Mouse (Mus musculus) heart, embryonic 16.5 days (tissue): ENCODE measurements at regions not wholly inside any gene's neighbourhood (a gene's known extent, or its start where the extent isn't known, plus 50 kb on each side); places are given as distances from the start of the nearest gene placed in this dataset.
A peak's percentile ranks its signal among the peaks of the same experiment; 100 is the strongest.

ENCODE experiments used
- ATAC-seq: fragments of 200-750 bp; cut with Nextera tagmentation; replicated peaks from 2 replicates; pipeline ENCODE4 v1.8.0; 2017; ENCODE audit warnings: moderate number of reproducible peaks; ENCODE audit not compliant: insufficient read depth, low FRiP score; ENCODE audit errors: extremely low read depth
- H3K27ac ChIP-seq: fragments of 300-500 bp; sonication (generic); 2 replicates; pipeline ENCODE4 v1.5.1; 2014; ENCODE audit warnings: mild to moderate bottlenecking, low read length, control low read depth, moderate library complexity
- H3K27me3 ChIP-seq: fragments of 300-500 bp; sonication (generic); 2 replicates; pipeline ENCODE4 v1.6.1; 2014; ENCODE audit warnings: low read length, mixed read lengths; ENCODE audit not compliant: control insufficient read depth, insufficient read depth
- H3K36me3 ChIP-seq: fragments of 300-500 bp; sonication (generic); 2 replicates; pipeline ENCODE4 v1.6.1; 2014; ENCODE audit not compliant: control insufficient read depth, insufficient read depth
- H3K4me1 ChIP-seq: fragments of 300-500 bp; sonication (generic); 2 replicates; pipeline ENCODE4 v1.6.1; 2014; ENCODE audit warnings: low read length, mixed read lengths; ENCODE audit not compliant: control insufficient read depth, insufficient read depth
- H3K4me2 ChIP-seq: fragments of 300-500 bp; sonication (generic); 2 replicates; pipeline ENCODE4 v1.6.1; 2014; ENCODE audit warnings: low read depth, mild to moderate bottlenecking, control low read depth, low read length
- H3K4me3 ChIP-seq: fragments of 300-500 bp; sonication (generic); 2 replicates; pipeline ENCODE4 v1.5.1; 2014; ENCODE audit warnings: mild to moderate bottlenecking, control low read depth, low read length
- H3K9ac ChIP-seq: fragments of 300-500 bp; sonication (generic); 2 replicates; pipeline ENCODE4 v1.6.1; 2014; ENCODE audit warnings: low read length, control low read depth
- H3K9me3 ChIP-seq: fragments of 300-500 bp; sonication (generic); replicated peaks from 2 replicates; pipeline ENCODE4 v1.6.1; 2016; ENCODE audit warnings: low read length; ENCODE audit not compliant: control insufficient read depth
- WGBS: fragments of 180-500 bp; shearing (Covaris S2); extraction: QIAGEN DNeasy Blood & Tissue Kit; methylation state at CpG from one replicate; pipeline ENCODE4 v1.1.7; 2014; 5-methylcytosine and 5-hydroxymethylcytosine counted together

DNA sequence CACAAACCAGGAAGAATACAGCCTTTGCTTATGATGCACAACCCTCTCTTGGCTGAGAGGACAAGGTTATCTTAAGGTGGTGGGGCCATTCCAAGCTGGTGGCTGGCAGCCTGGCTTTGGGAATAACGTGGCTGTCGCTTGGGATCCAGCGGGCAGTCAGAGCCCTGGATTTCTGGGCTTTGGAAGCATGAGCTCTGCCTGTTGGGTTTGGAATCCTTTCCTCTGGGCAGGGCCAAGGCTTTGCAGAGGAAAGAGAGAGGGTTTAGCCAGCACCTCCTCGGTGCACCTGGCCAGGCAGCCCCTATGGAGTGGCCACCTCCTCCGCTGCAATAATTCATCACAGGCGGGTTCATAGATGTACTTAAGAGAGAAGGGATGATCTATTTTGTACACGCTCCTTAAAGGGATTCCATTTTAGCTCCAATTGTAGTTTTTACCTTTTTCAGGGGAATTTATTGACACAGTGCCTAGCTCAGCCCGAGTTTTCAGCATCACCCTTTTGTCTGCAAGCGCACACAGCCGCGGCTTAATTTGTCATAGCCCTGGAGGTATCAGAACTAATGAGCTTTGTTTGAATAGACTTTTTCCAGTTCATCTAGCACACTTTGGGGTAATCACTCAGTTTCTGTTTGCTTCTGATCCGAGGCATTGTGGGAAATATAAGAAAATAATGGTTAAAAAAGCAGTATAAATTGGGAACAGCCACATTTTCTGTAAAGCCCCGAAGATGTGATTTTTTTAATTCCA is 135.5 kb upstream of the Zfp507 start:
- Histone ChIP-seq H3K4me3 (no peak overlapping the region), H3K4me1 (no peaks in the 10 kb centered on the region), H3K27ac (no peak overlapping the region), H3K36me3 (no peaks in the 10 kb centered on the region), H3K4me2 (no peak overlapping the region), H3K27me3 (no peaks in the 10 kb centered on the region), H3K9me3 (no peaks in the 10 kb centered on the region), H3K9ac (no peak overlapping the region)
- ATAC-seq, result no peak
- 77% methylated on average over 13 of the region's 13 CpGs for WGBS

DNA sequence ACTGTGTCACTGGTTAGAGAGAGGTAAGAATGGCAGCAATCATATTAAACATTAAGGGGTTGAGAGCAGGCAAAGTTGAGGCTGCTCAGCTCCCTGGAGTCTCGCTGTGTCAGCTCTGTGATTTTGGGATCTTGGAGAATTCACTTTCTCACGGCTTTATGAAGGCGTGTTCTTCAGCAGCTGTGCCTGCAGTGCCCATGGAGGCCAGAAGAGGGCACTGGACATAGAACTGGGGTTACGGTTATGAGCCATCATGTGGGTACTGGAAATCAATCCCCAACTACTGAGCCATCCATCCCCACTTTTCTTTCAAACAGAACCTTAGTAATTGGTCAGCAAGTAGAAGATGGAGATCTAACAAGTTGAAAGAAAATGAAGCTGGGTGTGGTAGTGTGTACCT is 123.9 kb upstream of the Zfp507 start:
- H3K4me3 ChIP-seq, result no peak overlapping the region
- no peak overlapping the region for H3K9ac ChIP-seq
- WGBS, result 82% methylated on average over 4 of the region's 4 CpGs
- H3K9me3 ChIP-seq, result peaks cover 19% of the 10 kb centered on the region
- H3K27ac ChIP-seq, result no peak overlapping the region
- no peaks in the 10 kb centered on the region for H3K36me3 ChIP-seq
- H3K4me2 ChIP-seq, result no peak overlapping the region
- peaks cover 8% of the 10 kb centered on the region for H3K27me3 ChIP-seq
- no peak for ATAC-seq
- H3K4me1 ChIP-seq, result no peaks in the 10 kb centered on the region

GRCm38 (mm10) chr7:35922582-35922981 is 119.8 kb upstream of the Zfp507 start:
- peak overlapping the region; percentile 33 for H3K4me2 ChIP-seq
- H3K9me3 ChIP-seq, result peaks cover 15% of the 10 kb centered on the region
- H3K4me1 ChIP-seq, result no peaks in the 10 kb centered on the region
- H3K27me3 ChIP-seq, result peaks cover 12% of the 10 kb centered on the region
- no peak overlapping the region for H3K27ac ChIP-seq
- 19% methylated on average over 9 of the region's 9 CpGs for WGBS
- no peaks in the 10 kb centered on the region for H3K36me3 ChIP-seq
- no peak overlapping the region for H3K9ac ChIP-seq
- no peak for ATAC-seq
- H3K4me3 ChIP-seq, result no peak overlapping the region

- Histone ChIP-seq H3K4me2 (no peak overlapping the region), H3K4me3 (no peak overlapping the region), H3K27ac (no peak overlapping the region), H3K9ac (no peak overlapping the region), H3K4me1 (no peaks in the 10 kb centered on the region), H3K36me3 (no peaks in the 10 kb centered on the region), H3K9me3 (peaks cover 8% of the 10 kb centered on the region; the same call in 1 of the 2 replicates), H3K27me3 (peaks cover 12% of the 10 kb centered on the region)
- WGBS, result 43% methylated on average over 9 of the region's 9 CpGs
- no peak for ATAC-seq
These were observed 118.1 kb upstream of the Zfp507 start for GRCm38 (mm10) chr7:35920884-35921283.

- Histone ChIP-seq H3K27me3 (peaks cover 12% of the 10 kb centered on the region), H3K4me1 (no peaks in the 10 kb centered on the region), H3K36me3 (no peaks in the 10 kb centered on the region), H3K9me3 (peaks cover 6% of the 10 kb centered on the region; the same call in 1 of the 2 replicates), H3K4me2 (no peak overlapping the region), H3K4me3 (no peak overlapping the region), H3K27ac (no peak overlapping the region), H3K9ac (no peak overlapping the region)
- ATAC-seq, result no peak
- WGBS, result 52% methylated on average over 11 of the region's 11 CpGs
These were observed 117.4 kb upstream of the Zfp507 start for GRCm38 (mm10) chr7:35920194-35920609.

DNA sequence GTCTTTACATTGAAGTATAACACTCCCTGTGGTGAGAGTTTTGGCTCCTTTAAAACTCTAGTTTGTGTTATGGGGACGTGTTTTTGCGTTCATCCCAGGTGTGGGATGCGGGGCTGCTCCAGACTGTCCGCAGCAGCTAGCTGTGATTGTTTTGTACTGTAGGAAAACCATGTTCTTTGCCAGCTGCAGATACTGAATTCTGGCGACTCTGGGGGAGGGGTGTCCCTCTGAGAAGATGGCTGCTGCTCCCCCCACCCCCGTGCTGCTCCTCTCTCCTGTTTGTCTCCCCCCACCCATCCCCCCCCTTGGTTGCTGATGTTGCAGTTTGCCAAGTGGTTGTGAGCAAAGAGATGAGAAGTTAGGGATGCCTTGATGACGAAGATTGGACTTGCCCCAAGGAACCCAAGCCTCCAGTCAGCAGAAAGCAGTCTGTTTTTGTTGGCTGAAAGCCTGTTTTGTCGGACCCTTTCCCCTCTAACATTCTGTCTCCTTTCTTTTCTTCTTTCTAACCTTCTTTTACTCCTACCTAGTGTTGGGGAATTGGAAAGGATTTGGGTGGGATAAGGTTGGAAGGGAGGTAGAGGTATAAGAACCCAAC is 107.4 kb upstream of the Zfp507 start:
- Histone ChIP-seq H3K36me3 (no peaks in the 10 kb centered on the region), H3K27me3 (no peaks in the 10 kb centered on the region), H3K4me2 (no peak overlapping the region), H3K27ac (no peak overlapping the region), H3K9me3 (no peaks in the 10 kb centered on the region), H3K9ac (no peak overlapping the region), H3K4me3 (no peak overlapping the region), H3K4me1 (no peaks in the 10 kb centered on the region)
- ATAC-seq, result no peak
- 43% methylated on average over 8 of the region's 8 CpGs for WGBS

GRCm38 (mm10) chr7:35901942-35902381 is 99.2 kb upstream of the Zfp507 start:
- no peaks in the 10 kb centered on the region for H3K36me3 ChIP-seq
- no peaks in the 10 kb centered on the region for H3K4me1 ChIP-seq
- H3K27ac ChIP-seq, result no peak overlapping the region
- H3K27me3 ChIP-seq, result no peaks in the 10 kb centered on the region
- H3K9me3 ChIP-seq, result peaks cover 4% of the 10 kb centered on the region
- H3K4me2 ChIP-seq, result peak overlapping the region; percentile 56
- no peak overlapping the region for H3K9ac ChIP-seq
- no peak for ATAC-seq
- peak overlapping the region; percentile 32 for H3K4me3 ChIP-seq
- WGBS, result 3% methylated on average over 17 of the region's 17 CpGs

GRCm38 (mm10) chr7:35898701-35899445 is 96.1 kb upstream of the Zfp507 start:
- Histone ChIP-seq H3K4me1 (no peaks in the 10 kb centered on the region), H3K9ac (no peak overlapping the region), H3K36me3 (no peaks in the 10 kb centered on the region), H3K27ac (no peak overlapping the region), H3K4me2 (no peak overlapping the region), H3K9me3 (peaks cover 4% of the 10 kb centered on the region), H3K27me3 (no peaks in the 10 kb centered on the region), H3K4me3 (no peak overlapping the region)
- ATAC-seq, result no peak
- WGBS, result 75% methylated on average over 6 of the region's 6 CpGs

- Histone ChIP-seq H3K36me3 (no peaks in the 10 kb centered on the region), H3K4me3 (no peak overlapping the region), H3K27ac (no peak overlapping the region), H3K9me3 (no peaks in the 10 kb centered on the region), H3K4me2 (no peak overlapping the region), H3K4me1 (no peaks in the 10 kb centered on the region), H3K9ac (no peak overlapping the region), H3K27me3 (no peaks in the 10 kb centered on the region)
- no peak for ATAC-seq
- WGBS, result 10% methylated on average over 2 of the region's 2 CpGs
These were observed 90.5 kb upstream of the Zfp507 start for GRCm38 (mm10) chr7:35893292-35893691.
